Mouse (Mus musculus) C2C12 (cell line): Measurements from ENCODE around the gene Wwox. TPM values are rescaled to one million over a fixed set of nuclear protein-coding genes. Genes with fewer than 3 reads are reported as not detected.

Experiments
- H3K27me3 ChIP-seq: one replicate; pipeline ENCODE4 v1.6.1; 2011; ENCODE audit not compliant: control insufficient read depth, insufficient read depth, insufficient read length
- H3K36me3 ChIP-seq: one replicate; pipeline ENCODE4 v1.6.1; 2011; ENCODE audit not compliant: control insufficient read depth, insufficient read depth
- H3K4me3 ChIP-seq: one replicate; pipeline ENCODE4 v1.5.1; 2011; ENCODE audit warnings: mild to moderate bottlenecking, control low read depth; ENCODE audit not compliant: poor library complexity, insufficient read depth, severe bottlenecking
- H3K79me2 ChIP-seq: one replicate; pipeline ENCODE4 v1.6.1; 2011; ENCODE audit not compliant: control insufficient read depth, insufficient read depth
- H3K79me3 ChIP-seq: one replicate; pipeline ENCODE4 v1.6.1; 2011; ENCODE audit warnings: low read depth, control low read depth
- H3ac ChIP-seq: one replicate; pipeline ENCODE3; 2011; ENCODE audit warnings: low read depth; ENCODE audit not compliant: control insufficient read depth, insufficient read length
- CEBPB ChIP-seq: IDR thresholded peaks from one replicate; pipeline ENCODE4 v1.6.1; 2011; ENCODE audit warnings: low read depth, mild to moderate bottlenecking, control low read depth, moderate library complexity
- CTCF ChIP-seq: IDR thresholded peaks from one replicate; pipeline ENCODE4 v1.5.1; 2011; ENCODE audit not compliant: control insufficient read depth, insufficient read depth, insufficient read length
- FOSL1 ChIP-seq: IDR thresholded peaks from one replicate; pipeline ENCODE4 v1.8.0; 2011; ENCODE audit warnings: mild to moderate bottlenecking, low read length; ENCODE audit not compliant: poor library complexity, insufficient read depth, severe bottlenecking
- MAX ChIP-seq: IDR thresholded peaks from one replicate; pipeline ENCODE4 v1.6.1; 2011; ENCODE audit warnings: mild to moderate bottlenecking, control low read depth
- MYOD1 ChIP-seq: IDR thresholded peaks from one replicate; pipeline ENCODE4 v1.6.1; 2011; ENCODE audit warnings: low read depth; ENCODE audit not compliant: control insufficient read depth, insufficient read length
- MYOG ChIP-seq: IDR thresholded peaks from one replicate; pipeline ENCODE4 v1.6.1; 2011; ENCODE audit not compliant: control insufficient read depth, insufficient read length; ENCODE audit errors: extremely low read depth
- USF1 ChIP-seq: IDR thresholded peaks from one replicate; pipeline ENCODE4 v1.6.1; 2011; ENCODE audit warnings: low read depth, mild to moderate bottlenecking, control low read depth, moderate library complexity
- polyA plus RNA-seq: library from polyadenylated mRNA; unstranded; fragments of >200 nt; fragmentation: generic; extraction: Trizol; gene quantifications from one replicate; pipeline ENCODE4 v1.2.1, GENCODE M21; 2012; ENCODE audit warnings: missing spikeins

The Wwox gene
- polyA plus RNA-seq, 1 experiment = 3.7 TPM

- no peaks in the 10 kb centered on the region for H3K79me2 ChIP-seq
- TF ChIP-seq CEBPB (no peak), CTCF (no peak), MYOG (no peak), FOSL1 (no peak), MAX (no peak), USF1 (no peak), MYOD1 (no peak)
- no peaks in the 10 kb centered on the region for H3K27me3 ChIP-seq
- H3K79me3 ChIP-seq = no peaks in the 10 kb centered on the region
- no peaks in the 10 kb centered on the region for H3K36me3 ChIP-seq
- H3ac ChIP-seq = no peak overlapping the region
- H3K4me3 ChIP-seq = no peak overlapping the region
Measured at GRCm38 (mm10) chr8:114759621-114760020, 320.2 kb downstream of the Wwox start.

DNA sequence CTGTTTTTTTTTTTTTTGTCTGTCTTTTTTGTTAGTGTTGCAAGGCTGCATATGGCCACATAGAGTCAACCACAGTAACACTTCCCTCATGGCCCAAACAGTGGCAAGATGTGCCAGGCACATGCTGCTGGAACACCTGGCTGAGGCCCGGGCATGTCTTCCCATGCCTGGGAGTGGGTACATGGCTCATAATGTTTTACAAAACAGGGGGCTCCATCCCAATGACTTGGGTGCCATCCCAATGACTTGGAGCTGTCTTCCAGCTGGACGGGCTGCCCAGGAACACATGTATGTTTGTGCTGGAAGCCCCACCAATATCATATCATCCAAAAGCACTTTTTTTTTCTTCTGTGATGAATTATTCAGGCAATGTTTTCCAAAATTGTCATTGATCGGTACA lies 329.1 kb downstream of the Wwox start:
- H3K79me2 ChIP-seq = no peaks in the 10 kb centered on the region
- TF ChIP-seq MYOD1 (no peak), MAX (no peak), CEBPB (no peak), USF1 (no peak), FOSL1 (no peak)
- no peaks in the 10 kb centered on the region for H3K27me3 ChIP-seq
- no peaks in the 10 kb centered on the region for H3K79me3 ChIP-seq
- no peak overlapping the region for H3K4me3 ChIP-seq
- no peaks in the 10 kb centered on the region for H3K36me3 ChIP-seq
- no peak overlapping the region for H3ac ChIP-seq

DNA sequence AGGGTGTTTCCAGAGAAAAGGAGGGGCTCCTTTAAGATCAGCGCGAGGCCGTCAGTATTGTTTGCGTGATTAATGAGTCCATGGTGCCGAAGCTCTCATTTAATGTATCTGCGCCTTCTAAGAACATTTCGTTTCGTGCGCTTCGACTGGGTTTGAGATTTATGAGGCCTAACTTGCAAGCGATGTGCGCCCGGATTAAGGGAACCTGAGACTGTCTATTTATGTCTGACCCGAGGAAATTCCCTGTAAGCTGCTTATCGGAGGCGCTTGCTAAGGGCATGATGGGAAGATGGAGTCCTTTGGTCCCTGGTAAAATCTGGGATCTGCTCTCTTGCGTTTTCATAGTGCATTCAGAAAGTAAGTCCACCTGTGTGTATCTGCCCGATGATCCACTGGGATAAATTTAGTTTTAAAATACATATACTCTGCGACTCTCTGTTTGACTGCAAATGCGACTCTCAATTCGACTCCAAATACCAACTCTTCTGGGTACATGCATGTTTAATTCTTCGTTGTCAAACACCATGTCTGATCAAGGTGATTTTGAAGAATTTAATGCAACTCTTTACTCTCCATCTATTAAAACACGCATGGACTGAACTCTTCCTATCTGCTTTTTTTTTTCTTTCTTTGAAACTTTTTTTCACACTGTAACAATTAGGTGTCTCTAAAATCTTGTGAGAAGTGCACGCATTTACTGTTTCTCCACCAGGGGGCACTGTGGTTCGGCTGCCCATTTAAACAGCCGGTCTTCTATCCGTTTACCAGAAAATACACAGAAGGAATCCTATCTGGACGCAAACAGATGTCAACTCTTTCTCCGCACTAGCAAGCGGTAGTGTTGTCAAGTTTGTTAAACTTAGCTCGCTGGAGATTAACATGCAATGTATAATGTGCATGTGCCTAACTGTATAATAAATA lies 331.7 kb downstream of the Wwox start:
- no peaks in the 10 kb centered on the region for H3K79me2 ChIP-seq
- H3ac ChIP-seq = no peak overlapping the region
- no peaks in the 10 kb centered on the region for H3K36me3 ChIP-seq
- no peaks in the 10 kb centered on the region for H3K27me3 ChIP-seq
- no peak overlapping the region for H3K4me3 ChIP-seq
- TF ChIP-seq CEBPB (no peak), USF1 (no peak), MAX (no peak), CTCF (no peak), MYOD1 (no peak), FOSL1 (no peak), MYOG (no peak)
- H3K79me3 ChIP-seq = no peaks in the 10 kb centered on the region

DNA sequence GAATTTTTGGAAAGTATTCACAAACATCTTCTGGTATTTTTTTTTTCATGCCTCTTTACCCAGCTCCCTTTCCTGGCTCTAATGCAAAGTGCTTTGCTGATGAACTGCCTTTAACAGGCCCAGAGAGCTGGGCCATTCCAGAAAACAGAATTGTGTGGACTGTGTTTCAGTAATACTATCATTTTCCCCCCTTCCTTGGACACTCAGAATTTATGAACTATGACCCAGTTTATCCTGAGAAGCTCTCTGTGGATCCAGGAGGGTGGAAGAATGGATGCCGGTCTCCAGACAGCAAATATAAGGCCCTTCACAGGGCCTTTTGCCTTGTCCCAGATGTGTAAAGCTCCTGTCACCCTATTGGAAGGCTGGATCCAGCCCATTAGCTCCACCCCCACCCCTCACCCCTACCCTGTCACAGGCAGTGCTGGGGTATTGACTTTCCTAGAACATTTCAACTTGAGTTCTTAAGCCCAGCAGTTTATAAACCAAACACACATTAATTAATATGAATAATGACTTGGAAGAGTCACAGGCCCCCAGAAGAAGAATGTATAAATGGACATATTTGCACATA lies 332.9 kb downstream of the Wwox start:
- no peak for TF ChIP-seq MYOG
- no peak for TF ChIP-seq CEBPB
- no peak for TF ChIP-seq FOSL1
- TF ChIP-seq MAX = no peak
- TF ChIP-seq CTCF = no peak
- TF ChIP-seq USF1 = no peak
- no peak for TF ChIP-seq MYOD1
- no peak overlapping the region for H3K4me3 ChIP-seq

GRCm38 (mm10) chr8:114773461-114774414 lies 334.3 kb downstream of the Wwox start:
- TF ChIP-seq USF1 = no peak
- no peak for TF ChIP-seq MAX
- no peak for TF ChIP-seq CEBPB
- no peak for TF ChIP-seq MYOG
- TF ChIP-seq CTCF = no peak
- TF ChIP-seq MYOD1 = no peak
- Histone ChIP-seq H3K27me3 (no peaks in the 10 kb centered on the region), H3ac (no peak overlapping the region), H3K79me3 (no peaks in the 10 kb centered on the region), H3K4me3 (no peak overlapping the region), H3K79me2 (no peaks in the 10 kb centered on the region), H3K36me3 (no peaks in the 10 kb centered on the region)

More for the DNA sequence above, 332.9 kb downstream of the Wwox start:
- Histone ChIP-seq H3K36me3 (no peaks in the 10 kb centered on the region), H3K79me3 (no peaks in the 10 kb centered on the region), H3K27me3 (no peaks in the 10 kb centered on the region), H3ac (no peak overlapping the region), H3K79me2 (no peaks in the 10 kb centered on the region)
